Mouse (Mus musculus) CD4-positive, CD25-positive, alpha-beta regulatory T cell, adult 4 months (primary cell): Measurements from ENCODE around the gene Nat14. TPM values are rescaled to one million over a fixed set of nuclear protein-coding genes. Genes with fewer than 3 reads are reported as not detected.
"Not testable (repeated sequence)": the region's sequence is repeated elsewhere in the genome, so short reads cannot be mapped to it uniquely, and the experiment has no call there.

Experiments
- ATAC-seq: one replicate; pipeline ENCODE4 v1.8.0; 2017
- polyA plus RNA-seq, 2 experiments: library from polyadenylated mRNA; unstranded; fragments of 100-300 nt; shearing (Covaris generic); gene quantifications; one replicate each; pipeline ENCODE4 v1.2.1; 2017

Gene Nat14
- polyA plus RNA-seq: under 1 TPM in 1 of 2 experiments, not detected in 1; 0.61 TPM

DNA sequence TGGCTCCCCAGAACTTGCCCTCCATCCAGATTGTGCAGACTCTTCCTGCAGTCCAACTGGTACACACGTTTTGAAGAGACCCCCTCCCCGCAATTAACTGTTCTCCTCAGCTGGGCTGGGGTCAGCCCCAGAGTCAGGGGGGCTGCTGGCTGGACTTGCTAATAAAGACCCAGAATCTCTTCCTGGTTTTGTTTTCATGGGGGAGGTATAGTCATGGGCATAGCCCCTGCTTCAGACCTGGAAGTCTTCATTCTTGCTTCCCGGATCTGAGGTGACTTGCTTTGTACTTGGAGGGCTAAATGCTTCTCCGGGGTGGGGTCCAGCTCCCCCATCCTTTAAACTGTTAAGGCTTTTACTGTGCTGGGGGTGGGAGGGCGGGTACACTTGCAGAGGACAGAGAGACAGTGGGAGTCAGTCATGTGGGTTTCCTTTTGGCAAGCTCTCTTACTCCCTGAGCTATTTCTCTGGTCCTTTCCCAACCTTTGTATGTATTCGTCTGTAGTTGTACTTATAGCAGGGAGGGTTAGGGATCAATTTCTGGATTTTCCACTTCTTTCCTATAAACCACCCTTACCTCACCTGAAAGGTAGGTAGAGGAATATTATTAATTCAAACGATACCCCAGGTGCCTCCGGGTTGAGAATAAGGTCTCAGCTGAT, at the start of gene Nat14:
Nat14 (plus strand) TSS at position 205 of the 659 bp plus-strand sequence.
- ATAC-seq: no peak

DNA sequence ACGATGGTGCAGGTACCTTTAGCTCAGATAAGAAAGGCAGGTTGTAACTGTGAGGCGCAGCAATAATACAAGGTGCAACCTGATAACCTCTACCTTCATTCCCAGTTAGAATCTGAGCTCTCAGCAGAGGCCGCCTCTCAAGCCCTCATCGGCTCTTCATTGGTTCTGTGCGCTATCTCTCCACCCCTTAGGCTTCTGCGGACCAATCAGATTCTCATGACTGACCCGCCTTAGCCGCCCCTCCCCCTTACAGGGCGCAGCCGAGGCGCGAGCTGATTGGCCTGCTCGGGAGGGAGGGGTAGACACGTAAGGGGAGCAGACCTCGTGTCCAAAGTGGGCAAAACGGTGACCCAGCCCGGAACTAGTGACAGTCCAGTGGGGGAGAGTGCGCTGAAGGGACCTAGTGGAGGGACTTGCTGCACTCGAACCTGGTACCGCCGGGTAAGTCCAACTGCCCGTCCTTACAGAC, 45.0 kb upstream of the Nat14 start, which contains the start of gene Isoc2a:
Isoc2a (plus strand) TSS at position 401 of the 469 bp plus-strand sequence.
- peak; percentile 99 for ATAC-seq

DNA sequence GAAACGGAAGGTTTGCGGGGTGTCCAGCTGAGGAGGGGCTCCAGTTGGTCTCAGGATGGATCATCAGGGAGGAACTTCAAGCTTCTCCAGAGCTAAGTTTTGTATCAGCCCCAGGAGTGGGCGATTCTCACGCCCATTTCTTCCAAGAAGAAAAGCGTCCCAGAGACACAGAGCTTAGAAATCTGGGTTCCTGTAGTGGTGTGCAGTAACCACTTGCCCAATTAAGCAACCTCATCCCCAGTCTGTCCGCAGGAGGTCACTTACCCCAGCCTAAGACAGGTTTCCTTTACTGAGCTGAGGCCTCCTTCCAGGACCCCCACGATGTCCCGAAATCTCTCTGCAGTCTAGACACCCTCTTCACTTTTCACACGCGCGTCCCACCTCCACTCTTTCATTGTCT, 44.6 kb upstream of the Nat14 start:
- peak; percentile 23 for ATAC-seq

DNA sequence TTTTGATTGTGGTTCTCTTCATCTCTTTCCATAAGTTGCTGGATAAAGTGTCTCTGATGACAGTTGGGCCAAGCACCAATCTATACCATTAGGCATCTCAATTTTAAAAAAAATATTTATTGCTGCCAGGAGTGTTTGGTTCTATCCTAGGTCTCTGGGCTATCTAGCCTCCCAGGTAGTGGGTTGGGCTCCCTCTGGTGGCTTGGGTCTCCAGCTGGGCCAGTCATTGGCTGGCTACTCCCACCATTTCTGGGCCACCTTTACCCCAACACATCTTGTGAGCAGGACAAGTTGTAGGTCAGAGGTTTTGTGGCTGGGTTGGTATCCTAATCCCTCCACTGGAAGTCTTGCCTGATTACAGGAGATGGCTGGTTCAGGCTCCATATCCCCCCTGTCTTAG, 43.6 kb upstream of the Nat14 start:
- ATAC-seq: no peak

DNA sequence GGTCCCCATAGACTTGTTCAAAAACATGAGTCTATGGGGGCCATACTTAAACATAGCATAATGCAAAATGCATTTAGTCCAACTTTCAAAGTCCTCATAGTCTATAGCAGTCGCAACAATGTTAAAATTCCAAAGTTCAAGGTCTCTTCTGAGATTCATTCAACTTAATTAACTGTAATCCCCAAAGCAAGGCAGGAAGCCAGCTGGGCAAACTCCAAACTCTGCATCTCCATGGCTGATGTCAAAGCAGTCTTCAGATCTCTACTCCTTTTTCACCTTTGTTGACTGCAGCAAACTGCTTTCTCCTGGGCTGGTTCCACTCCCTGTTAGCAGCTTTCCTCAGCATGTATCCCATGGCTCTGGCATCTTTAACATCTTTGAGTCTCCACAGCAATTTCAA, 42.8 kb upstream of the Nat14 start:
- ATAC-seq: not testable (repeated sequence)

DNA sequence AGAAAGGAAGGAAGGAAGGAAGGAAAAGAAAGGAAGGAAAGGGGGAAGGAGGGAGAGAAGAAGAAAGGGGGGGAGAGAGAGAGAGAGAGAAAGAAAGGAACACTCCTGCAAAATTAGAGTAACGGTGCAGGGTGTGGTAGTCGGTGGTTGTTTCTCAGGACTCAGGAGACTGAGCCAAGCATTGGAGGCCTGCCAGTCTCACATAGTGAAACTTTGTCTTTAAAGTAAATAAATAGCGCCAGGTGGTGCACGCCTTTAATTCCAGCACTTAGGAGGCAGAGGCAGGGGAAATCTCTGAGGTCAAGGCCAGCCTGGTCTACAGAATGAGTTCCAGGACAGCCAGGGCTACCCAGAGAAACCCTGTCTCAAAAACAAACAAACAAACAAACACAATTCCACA, 35.1 kb upstream of the Nat14 start:
- ATAC-seq: no peak

DNA sequence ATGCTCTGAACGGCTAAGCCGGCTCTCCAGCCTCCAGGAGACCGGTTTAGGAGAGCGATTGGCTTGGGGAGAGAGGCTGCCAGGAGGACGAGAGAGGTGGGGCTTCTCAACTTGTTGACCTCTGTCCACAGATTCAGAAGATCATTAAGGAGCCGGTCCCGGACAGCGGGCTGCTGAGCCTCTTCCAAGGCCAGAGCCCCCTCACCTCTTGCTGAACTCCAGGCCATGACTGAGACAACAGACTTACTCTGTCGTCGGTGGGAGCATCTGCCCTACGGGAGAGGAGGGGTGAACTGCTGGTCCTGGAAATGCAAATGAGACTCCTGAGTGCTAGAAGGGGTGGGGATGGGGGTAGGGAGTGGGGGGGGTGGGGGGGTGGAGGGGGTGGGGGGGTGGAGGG, 26.6 kb upstream of the Nat14 start:
- ATAC-seq: no peak

DNA sequence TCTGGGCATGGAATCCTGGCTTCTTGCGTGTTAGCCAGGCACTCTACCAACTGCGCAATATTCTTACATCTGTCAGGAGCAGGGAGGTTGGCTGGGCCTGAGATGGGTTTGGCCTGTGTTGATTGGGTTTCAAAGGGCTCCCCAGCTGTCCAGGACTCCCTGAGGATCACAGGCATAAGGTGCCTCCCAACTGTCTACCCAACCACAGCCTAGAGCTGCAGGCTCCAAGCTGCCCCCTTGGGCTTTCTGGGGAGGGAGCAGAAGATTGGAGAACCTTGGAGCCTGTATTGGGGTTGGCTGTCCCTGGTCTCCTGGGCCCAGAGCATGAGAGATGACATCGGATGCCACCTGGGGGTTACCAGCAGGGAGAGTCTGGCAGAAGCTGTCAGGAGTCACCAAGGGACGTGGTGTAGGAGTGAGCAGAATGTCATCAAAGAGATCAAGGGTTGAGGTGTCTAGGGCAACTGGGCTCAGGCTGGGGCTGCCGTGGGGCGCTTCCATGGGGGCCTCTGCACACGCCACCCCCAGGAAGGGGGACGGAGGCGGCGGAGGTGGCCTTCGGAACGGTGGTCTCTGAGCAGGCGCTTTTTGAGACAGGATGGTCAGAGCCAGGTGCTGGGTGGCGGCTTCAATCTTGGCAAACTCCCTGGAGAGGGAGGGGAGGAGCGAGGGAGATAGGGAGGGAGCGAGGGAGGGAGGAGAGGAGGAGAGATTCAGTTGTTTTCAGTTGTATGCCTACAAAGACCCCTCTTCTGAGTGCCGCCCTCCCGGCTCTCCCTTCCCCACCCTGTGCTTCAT, 22.8 kb upstream of the Nat14 start:
- ATAC-seq: no peak

DNA sequence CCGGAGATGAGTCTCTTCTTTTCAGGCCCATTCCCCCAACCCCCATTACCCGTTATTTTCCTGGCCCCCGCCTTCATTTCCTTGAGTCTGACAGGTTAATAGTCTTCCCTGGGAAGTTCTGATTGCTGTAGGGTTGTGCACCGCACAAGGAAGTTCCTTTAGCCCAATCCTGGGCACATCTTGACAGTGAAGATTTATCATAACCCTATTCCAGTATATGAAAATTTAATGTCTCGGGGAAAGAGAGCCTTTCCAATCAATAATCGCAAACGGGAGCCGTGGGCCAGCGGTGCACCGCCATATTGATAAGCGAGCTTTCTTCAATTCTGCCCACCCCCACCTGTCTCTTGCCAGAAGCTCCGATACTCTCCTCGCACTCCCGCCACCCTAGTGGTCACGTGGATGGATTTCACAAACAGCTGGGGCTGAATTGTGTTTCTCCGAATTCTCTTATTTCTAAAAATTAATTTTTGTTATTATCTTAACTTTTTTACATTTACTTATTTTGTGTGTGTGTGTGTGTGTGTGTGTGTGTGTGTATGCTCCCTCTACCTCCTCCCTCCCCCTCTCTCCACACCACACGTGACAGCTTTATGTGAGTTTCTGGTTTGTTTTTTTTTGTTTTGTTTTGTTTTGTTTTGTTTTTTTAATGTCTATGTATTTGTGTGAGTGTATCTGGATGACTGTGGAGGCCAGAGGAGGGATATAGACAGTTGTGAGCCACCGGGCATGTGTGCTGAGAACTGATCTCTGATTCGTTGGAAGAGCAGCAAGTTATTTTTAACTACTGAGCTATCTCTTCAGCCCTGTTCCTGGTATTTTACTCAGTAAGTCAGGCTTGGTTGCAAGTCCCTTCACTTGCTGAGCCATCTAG, 21.9 kb upstream of the Nat14 start:
- ATAC-seq: peak; percentile 39

DNA sequence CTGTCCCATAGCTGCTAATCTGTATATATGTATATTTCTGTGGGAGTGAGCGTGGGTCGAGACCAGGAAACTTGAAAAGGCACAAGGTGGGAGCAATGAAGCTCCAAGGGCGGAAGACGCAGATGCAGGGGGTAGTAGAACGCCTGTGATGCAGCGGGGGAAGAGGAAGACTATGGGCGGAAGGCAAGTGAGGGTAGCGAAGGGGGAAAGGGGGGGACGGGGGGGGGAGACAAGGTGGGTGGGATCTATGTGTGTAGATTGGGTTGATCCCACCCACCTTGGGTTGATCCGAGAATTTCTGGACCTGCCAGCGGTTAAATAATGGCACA, 21.3 kb upstream of the Nat14 start:
- ATAC-seq: peak; percentile 26

DNA sequence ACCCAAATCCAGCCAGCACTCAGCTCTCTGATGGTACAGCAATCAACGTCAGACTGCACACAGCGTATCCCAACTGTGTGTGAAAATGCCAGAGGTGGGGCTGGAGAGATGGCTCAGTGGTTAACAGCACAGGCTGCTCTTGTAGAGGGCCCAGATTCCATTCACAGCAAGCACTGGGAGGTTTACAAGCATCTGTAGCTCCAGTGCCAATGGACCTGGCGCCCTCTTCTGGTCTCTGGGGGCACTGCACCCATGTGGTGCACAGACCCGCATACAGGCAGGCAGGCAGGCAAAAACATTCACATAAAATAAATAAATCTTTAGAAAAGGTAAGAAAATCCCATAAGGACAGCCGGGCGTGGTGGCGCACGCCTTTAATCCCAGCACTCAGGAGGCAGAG, 20.7 kb upstream of the Nat14 start:
- ATAC-seq: no peak

DNA sequence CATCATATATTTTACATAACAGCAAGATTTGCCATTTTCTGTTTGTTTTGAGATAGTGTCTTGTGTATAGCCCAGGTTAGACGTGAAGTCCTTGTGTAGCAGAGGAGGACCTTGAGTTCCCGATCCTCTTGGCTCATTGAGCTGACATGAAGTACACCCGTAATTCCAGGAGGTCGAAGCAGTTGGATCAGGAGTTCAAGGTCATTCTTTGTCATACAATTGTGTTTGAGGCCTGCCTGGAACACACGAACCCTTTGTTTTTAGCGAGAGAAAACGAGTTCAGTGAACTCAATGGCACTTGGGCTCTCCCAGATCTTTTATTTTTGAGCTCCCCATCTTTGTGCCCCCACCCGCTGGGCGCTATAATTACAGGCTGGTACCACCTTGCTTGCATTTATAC, 19.4 kb upstream of the Nat14 start:
- no peak for ATAC-seq

DNA sequence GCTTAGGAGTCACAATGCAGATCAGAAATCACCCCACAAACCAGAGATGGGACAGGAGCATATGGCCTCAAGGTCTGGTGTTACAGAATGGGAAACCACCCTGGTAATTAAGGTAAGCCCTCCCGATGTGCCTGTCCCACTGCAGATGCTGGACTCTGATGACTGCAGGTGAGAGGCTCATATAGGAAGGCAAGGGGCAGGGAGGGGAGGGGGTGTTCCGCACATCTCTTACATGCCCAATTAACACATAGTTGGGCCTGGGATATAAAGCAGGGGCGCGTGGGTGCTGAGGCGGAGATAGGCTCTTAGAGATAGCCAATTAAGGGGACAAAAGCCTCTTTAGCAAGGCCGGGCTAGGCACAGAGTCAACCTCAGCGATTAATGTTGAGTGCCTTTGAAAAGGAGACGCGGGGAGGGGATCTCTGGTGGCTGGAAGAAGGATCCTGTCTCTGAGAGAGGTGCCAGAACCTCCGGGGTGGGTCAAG, 15.3 kb upstream of the Nat14 start, which contains the start of gene Gm36210:
Gm36210 (minus strand) TSS at position 51 of the 485 bp plus-strand sequence.
- no peak for ATAC-seq

DNA sequence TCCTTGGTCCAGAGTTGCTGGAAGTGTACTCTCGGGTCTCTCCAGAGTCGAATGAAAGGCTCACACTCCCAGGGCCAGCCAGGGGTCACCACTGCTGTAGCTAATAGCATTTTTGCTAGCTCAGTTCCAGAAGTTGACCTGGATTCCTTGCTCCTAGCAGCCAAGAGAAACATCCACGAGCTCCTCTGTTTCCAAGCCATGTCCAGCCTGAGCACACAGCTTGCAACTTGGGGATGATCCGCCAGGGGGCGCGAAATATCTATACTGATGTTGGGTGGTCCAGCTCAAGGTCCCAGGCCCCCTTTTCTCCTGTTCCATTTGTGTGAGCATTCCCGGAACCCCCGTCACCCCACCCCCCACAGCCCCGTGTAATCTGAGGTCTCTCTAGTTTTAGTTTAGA, 10.3 kb upstream of the Nat14 start:
- no peak for ATAC-seq

DNA sequence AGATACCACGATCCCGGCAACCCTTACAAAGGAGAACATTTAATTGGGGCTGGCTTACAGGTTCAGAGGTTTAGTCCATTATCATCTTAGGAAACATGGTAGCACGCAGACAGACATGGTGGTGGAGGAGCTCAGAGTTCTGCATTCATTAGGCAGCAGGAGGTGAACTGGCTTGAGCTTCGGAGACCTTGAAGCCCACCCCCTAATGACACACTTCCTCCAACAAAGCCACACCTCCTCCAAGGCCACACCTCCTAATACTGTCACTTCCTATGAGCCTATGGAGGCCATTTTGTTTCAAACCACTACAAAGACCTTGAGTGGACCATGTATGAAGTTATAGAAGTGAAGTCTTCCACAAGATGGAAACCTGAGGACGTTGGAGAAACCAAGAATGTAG, 9.6 kb upstream of the Nat14 start:
- ATAC-seq: no peak

DNA sequence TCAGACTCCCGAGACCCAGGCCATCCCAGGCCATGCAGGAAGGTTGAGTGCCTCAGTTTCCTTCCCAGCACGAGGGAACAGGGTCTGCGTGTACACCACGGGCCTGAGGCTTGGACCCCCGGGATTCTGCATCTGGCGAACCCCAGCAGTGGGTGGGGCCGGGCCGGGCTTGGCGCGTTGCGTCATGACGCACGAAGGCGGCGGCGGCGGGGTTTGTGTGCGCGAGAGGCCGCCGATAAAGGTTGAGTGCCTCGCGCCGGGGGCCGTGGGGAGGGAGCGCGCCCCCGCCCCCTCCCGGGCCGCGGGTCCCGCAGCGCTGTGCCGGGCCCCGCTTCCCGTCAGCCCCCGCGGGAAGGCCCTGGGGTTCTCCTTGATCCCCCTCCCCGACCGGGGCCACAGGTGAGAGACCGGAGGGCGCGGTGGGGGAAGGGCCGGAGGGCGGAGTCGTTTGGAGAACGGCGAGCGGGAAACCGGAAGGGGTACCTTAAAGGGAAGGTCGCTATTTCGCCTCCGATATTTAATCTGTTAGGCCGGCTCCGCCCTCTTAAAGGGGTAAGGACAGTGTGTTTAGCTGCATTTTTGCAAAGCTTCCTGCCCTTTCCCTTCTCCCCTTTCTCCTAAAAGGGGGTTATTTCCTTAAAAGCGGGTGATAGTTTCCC, 6.7 kb upstream of the Nat14 start, which contains the start of gene Zfp628:
Zfp628 (plus strand) TSS at position 211 of the 659 bp plus-strand sequence.
- ATAC-seq: peak; percentile 86

DNA sequence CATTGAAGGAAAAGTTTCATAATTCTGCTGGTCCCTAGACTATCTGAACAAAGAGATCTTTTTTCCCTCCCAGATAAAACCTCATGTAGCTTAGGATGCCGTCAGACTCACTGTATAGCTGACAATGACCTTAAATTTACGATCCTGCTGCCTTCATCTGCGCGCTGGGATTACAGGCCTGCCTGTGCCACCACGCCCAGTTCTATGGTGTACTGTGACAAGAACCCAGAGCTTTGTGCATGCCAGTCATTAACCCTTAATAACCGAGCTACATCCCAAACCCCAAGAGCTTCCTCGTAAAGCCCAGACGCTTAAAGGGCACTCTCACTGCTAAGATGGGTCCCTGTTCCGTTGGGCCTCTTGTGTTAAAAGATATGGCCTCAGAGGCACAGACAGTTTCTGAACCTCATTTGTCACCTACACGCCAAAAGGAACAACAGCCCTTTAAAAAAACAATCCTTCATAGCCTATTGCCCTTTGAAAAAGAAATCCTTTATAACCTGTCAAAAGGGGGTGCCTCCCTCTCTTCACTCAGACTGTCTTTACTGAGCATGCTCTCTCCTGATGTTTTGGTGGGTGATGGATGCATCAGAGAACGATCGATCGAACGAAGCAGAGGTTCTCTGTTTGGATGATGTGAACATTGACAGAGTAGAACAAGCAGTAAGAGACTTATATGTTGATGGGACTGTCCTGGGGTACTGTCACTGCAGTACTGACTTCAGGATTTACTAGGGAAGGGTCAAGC, 6.0 kb upstream of the Nat14 start:
- ATAC-seq: peak; percentile 30

DNA sequence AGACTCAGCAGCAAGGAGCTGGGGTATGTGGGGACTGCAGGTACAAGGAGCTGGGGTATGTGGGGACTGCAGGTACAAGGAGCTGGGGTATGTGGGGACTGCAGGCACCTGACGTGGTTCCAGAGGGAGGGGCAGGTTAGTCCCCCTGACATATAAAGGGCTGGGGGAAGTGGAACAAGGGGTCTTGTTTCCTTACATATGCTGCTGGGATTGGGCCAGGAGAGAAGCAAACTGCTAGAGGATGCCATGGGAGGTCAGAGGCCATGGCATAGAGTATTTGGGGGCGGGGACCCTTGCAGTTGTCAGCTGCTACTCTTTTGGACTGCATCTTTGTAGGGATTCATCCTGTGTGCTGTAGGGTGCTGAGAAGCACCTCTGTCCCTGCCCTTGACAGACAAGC, 4.3 kb upstream of the Nat14 start:
- no peak for ATAC-seq

DNA sequence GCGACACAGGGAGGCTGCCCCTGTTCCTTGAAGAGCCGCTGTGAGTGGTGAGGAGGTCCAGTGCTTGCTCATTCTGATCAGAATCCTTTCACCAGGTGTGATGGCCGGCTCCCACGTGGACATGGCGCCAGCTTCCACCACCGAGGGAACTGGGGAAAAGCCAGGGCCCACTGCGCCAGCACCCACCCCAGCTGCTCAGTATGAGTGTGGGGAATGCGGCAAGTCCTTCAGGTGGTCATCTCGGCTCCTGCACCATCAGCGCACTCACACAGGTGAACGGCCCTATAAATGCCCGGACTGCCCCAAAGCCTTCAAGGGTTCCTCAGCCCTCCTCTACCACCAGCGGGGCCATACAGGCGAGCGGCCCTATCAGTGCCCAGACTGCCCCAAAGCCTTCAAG, 3.1 kb upstream of the Nat14 start:
- no peak for ATAC-seq

DNA sequence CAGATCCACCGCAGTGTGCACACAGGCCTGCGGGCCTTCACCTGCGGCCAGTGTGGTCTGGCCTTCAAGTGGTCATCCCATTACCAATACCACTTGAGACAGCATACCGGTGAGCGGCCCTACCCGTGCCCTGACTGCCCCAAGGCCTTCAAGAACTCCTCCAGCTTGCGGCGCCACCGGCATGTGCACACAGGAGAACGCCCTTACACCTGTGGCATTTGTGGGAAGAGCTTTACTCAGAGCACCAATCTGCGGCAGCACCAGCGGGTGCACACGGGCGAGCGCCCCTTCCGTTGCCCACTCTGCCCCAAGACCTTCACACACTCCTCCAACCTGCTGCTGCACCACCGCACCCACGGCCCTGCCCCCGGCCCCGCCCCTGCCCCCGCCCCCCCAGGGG, 2.7 kb upstream of the Nat14 start:
- no peak for ATAC-seq

DNA sequence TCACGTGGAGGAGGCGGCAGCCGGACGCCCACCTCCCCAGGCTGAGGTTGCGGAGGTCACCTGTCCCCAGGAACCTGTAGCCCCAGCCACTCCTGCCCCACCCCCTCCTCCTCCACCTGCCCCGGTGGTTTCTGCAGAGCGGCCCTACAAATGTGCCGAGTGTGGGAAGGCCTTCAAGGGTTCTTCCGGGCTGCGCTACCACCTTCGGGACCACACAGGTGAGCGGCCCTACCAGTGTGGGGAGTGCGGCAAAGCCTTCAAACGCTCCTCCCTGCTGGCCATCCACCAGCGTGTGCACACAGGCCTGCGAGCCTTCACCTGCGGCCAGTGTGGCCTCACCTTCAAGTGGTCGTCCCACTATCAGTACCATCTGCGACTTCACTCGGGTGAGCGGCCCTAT, 1.9 kb upstream of the Nat14 start:
- no peak for ATAC-seq

DNA sequence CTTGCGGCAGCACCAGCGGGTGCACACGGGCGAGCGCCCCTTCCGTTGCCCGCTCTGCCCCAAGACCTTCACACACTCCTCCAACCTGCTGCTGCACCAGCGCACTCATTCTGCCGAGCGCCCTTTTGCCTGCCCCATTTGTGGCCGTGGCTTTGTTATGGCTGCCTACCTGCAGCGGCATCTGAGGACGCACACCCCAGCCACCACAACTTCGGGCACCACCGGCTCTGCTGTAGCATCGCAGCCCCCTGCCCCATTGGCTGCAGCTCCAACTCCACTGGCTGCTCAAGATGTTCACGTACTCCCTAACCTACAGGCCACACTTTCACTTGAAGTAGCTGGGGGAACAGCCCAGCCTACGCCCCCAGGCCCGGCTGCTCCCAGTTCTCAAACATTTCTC, 1.3 kb upstream of the Nat14 start:
- ATAC-seq: no peak
